Mouse (Mus musculus): ENCODE results near the gene Slc1a3.

- no peak for TF ChIP-seq CTCF (IDR thresholded peaks at IDR 0.05; ENCODE audit: borderline replicate concordance, control insufficient read depth, extremely low read depth, insufficient read depth, low read length, poor library complexity)
- no peak for TF ChIP-seq POLR2A (IDR thresholded peaks at IDR 0.05; ENCODE audit: control insufficient read depth, extremely low read depth, insufficient read depth, low read length, poor library complexity)
Observed at GRCm38 (mm10) chr15:8586822-8587281, 123.7 kb downstream of the Slc1a3 start.
